Mouse (Mus musculus) midbrain, embryonic 10.5 days (tissue): ENCODE measurements around the gene Sema3g. TPM values are rescaled to one million over a fixed set of nuclear protein-coding genes. Genes with fewer than 3 reads are reported as not detected.
A peak's percentile ranks its signal among the peaks of the same experiment; 100 is the strongest.

Experiments used
- DNase-seq: peaks from one replicate; pipeline ENCODE4 v3.0.0-alpha.2; 2017; ENCODE audit warnings: low spot score
- H3K27ac ChIP-seq: fragments of 300-500 bp; sonication (generic); replicated peaks from 2 replicates; pipeline ENCODE4 v1.5.1; 2016; ENCODE audit warnings: mild to moderate bottlenecking
- H3K27me3 ChIP-seq: fragments of 300-500 bp; sonication (generic); 2 replicates; pipeline ENCODE4 v1.6.1; 2016; ENCODE audit warnings: low read depth, mild to moderate bottlenecking; ENCODE audit not compliant: poor library complexity, severe bottlenecking
- H3K36me3 ChIP-seq: fragments of 300-500 bp; sonication (generic); 2 replicates; pipeline ENCODE4 v1.6.1; 2016; ENCODE audit warnings: mild to moderate bottlenecking, moderate library complexity
- H3K4me1 ChIP-seq: fragments of 300-500 bp; sonication (generic); 2 replicates; pipeline ENCODE4 v1.6.1; 2016
- H3K4me3 ChIP-seq: fragments of 300-500 bp; sonication (generic); 2 replicates; pipeline ENCODE4 v1.5.1; 2016; ENCODE audit warnings: mild to moderate bottlenecking, moderate library complexity
- H3K9me3 ChIP-seq: fragments of 300-500 bp; sonication (generic); replicated peaks from 2 replicates; pipeline ENCODE4 v1.6.1; 2016; ENCODE audit warnings: mild to moderate bottlenecking
- WGBS: fragments of 180-500 bp; shearing (Covaris S2); methylation state at CpG from one replicate; pipeline ENCODE4 v1.1.7; 2016; 5-methylcytosine and 5-hydroxymethylcytosine counted together
- polyA plus RNA-seq: library from polyadenylated mRNA; unstranded; fragments of >200 nt; fragmentation: Nextera tagmentation; extraction: Ambion mirVana; gene quantifications from 2 replicates; pipeline ENCODE4 v1.2.1, GENCODE M21; 2016

The Sema3g gene
- polyA plus RNA-seq, 1 experiment from 2014 or later, result 0.51 TPM

DNA sequence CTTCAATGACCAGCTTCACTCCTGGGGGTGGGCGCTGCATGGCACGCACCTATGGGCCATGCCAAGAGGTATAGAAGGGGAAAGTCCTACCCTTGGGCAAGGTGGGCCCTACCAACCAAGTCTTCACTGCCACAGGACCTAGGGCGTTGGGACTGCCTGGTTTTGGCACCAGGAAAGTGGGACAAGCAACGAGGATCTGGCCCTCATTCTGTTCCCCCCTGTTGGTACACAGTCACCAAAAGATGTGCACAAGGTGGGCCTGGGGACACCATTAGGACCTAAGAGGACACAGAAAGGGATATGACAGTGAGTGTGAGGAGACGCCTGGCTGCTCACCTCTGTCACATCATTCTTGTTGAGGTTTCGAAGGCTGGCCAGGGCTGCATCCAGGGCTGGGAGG is 53.5 kb downstream of the Sema3g start:
- Histone ChIP-seq H3K9me3 (no peaks in the 10 kb centered on the region), H3K27ac (no peak overlapping the region), H3K27me3 (0 out of 2 replicates have a peak, but pooled peaks cover 3% of the 10 kb centered on the region), H3K4me1 (peaks cover 33% of the 10 kb centered on the region), H3K4me3 (no peak overlapping the region), H3K36me3 (peaks cover 2% of the 10 kb centered on the region; the same call in 1 of the 2 replicates)
- DNase-seq, result no peak
- WGBS, result 92% methylated on average over 6 of the region's 6 CpGs

DNA sequence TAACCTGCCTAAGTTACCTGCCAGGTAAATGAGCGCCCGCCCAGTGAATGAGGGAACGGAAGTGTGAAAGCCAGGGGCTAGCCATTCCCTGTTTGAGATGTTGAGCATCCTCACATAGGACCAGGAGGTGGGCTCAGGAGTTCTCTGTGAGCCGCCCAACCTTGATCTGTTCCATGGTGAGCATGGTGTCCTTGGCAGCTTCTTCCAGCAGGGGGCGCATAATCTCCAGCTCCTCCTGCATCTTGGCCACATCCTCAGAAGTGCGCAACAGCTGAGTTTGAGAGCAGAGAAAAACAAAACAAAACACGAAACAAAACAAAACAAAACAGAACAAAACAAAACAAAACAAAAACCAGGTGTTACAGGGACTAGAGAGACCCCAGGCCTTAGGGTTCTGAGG is 54.5 kb downstream of the Sema3g start:
- H3K4me3 ChIP-seq, result no peak overlapping the region
- no peaks in the 10 kb centered on the region for H3K36me3 ChIP-seq
- no peaks in the 10 kb centered on the region for H3K9me3 ChIP-seq
- H3K27ac ChIP-seq, result no peak overlapping the region
- DNase-seq, result peak; percentile 81
- peaks cover 32% of the 10 kb centered on the region for H3K4me1 ChIP-seq
- WGBS, result 21% methylated on average over 7 of the region's 7 CpGs
- H3K27me3 ChIP-seq, result 0 out of 2 replicates have a peak, but pooled peaks cover 3% of the 10 kb centered on the region

Other genes starting within 250 kb of the Sema3g start
- gene Glt8d1, start 216.5 kb upstream of the Sema3g start, polyA plus RNA-seq, result 52.4 and 53.8 TPM in 2 replicates
- 274 and 277 TPM in 2 replicates for gene Spcs1, start 216.2 kb upstream of the Sema3g start, polyA plus RNA-seq
- gene Pbrm1, start 198.7 kb upstream of the Sema3g start, polyA plus RNA-seq, result 158 and 170 TPM in 2 replicates
- gene Gnl3, start 198.7 kb upstream of the Sema3g start, polyA plus RNA-seq, result 94.0 and 121 TPM in 2 replicates
- 63.1 and 64.3 TPM in 2 replicates for gene Smim4, start 88.9 kb upstream of the Sema3g start, polyA plus RNA-seq
- 543 and 572 TPM in 2 replicates for gene Nt5dc2, start 86.8 kb upstream of the Sema3g start, polyA plus RNA-seq
- gene Stab1, start 49.2 kb upstream of the Sema3g start, polyA plus RNA-seq, result 18.0 and 23.7 TPM in 2 replicates
- 0.80 and 1.1 TPM in 2 replicates for gene Tnnc1, start 9.5 kb upstream of the Sema3g start, polyA plus RNA-seq
- 391 and 448 TPM in 2 replicates for gene Nisch, start 914 bp upstream of the Sema3g start, polyA plus RNA-seq
- gene Phf7, start 33.5 kb downstream of the Sema3g start, polyA plus RNA-seq, result 13.4 and 13.5 TPM in 2 replicates
- 136 and 151 TPM in 2 replicates for gene Bap1, start 33.6 kb downstream of the Sema3g start, polyA plus RNA-seq
- 7.4 and 7.7 TPM in 2 replicates for gene Dnah1, start 106.0 kb downstream of the Sema3g start, polyA plus RNA-seq
- gene Capn7, start 118.8 kb downstream of the Sema3g start, polyA plus RNA-seq, result 28.9 and 35.5 TPM in 2 replicates
- gene Sh3bp5, start 218.2 kb downstream of the Sema3g start, polyA plus RNA-seq, result 17.3 and 22.8 TPM in 2 replicates